Mouse (Mus musculus): ENCODE measurements at regions not wholly inside any gene's neighbourhood (a gene's known extent, or its start where the extent isn't known, plus 50 kb on each side); places are given as distances from the start of the nearest gene placed in this dataset.

- peak; percentile 15 for DNase-seq
Measured at GRCm38 (mm10) chr2:133020173-133020837, 74.6 kb upstream of the Fermt1 start.

DNA sequence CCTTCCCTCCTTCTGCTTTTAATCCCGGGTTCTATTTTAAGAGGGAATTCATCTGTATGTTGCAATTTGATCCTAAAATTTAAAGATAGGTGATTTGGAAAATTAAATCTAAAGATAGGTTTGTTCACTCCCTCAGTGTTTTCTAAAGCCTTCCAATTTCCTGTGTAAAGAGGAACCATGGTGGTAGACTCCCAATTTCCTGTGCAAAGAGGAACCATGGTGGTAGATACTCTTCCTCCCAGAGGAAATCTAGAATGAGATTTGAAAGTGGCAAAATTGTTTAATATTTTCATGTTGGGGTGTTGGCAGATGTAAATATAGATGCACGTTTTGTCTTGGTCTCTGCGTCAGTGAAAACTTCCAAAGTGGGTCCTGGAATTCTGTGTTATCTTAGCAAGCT, 75.5 kb upstream of the Fermt1 start:
- no peak for DNase-seq

GRCm38 (mm10) chr2:133027038-133027437, 81.3 kb upstream of the Fermt1 start:
- DNase-seq, result no peak

- DNase-seq, result no peak
Measured at GRCm38 (mm10) chr2:133035421-133035820, 89.7 kb upstream of the Fermt1 start.

DNA sequence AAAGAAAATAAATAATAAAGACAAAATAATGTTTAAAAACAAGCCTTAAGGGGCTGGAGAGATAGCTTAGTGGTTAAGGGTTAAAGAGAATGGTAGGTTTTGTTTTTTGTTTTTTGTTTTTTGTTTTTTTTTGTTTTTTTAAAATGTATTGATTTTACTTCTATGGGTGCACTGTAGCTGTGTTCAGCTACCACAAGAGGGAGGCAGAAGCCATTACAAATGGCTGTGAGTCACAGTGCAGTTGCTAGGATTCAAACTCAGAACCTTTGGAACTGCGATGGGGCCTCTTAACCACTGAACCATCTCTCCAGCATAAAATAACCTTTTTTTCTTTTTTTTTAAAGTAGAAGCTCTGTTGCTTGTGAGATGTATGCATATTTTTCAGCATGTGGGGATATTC, 95.0 kb upstream of the Fermt1 start:
- no peak for DNase-seq

GRCm38 (mm10) chr2:133077698-133078356, 132.1 kb upstream of the Fermt1 start:
- DNase-seq, result peak; percentile 3

- DNase-seq, result no peak
Measured at GRCm38 (mm10) chr2:133090976-133091375, 145.3 kb upstream of the Fermt1 start.

GRCm38 (mm10) chr2:133113642-133114041, 167.9 kb upstream of the Fermt1 start:
- peak; percentile 11 for DNase-seq

GRCm38 (mm10) chr2:133118651-133119050, 172.9 kb upstream of the Fermt1 start:
- DNase-seq, result no peak

GRCm38 (mm10) chr2:133125212-133125801, 179.6 kb upstream of the Fermt1 start:
- no peak for DNase-seq

DNA sequence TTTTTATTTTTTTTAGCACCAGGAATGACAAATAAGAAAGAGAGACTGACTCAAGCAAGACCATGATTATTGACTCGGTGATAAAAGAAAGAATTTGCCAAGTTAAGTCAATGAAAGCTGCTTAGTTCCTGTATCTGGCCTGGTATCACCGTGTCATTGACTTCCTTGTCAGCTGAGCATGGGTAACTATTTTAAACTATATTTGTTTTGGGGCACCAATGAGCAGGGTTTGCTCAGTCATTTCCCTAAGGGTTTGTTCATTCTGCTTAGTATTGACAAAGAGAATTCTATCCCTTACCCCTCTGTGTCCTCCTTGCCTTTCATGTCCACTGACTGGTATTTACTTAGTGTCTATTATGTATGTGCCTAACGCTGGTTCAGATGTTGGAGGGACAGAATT, 189.2 kb upstream of the Fermt1 start:
- no peak for DNase-seq

GRCm38 (mm10) chr2:133138877-133139276, 193.2 kb upstream of the Fermt1 start:
- DNase-seq, result no peak

GRCm38 (mm10) chr2:133141341-133142035, 195.8 kb upstream of the Fermt1 start:
- no peak for DNase-seq

DNA sequence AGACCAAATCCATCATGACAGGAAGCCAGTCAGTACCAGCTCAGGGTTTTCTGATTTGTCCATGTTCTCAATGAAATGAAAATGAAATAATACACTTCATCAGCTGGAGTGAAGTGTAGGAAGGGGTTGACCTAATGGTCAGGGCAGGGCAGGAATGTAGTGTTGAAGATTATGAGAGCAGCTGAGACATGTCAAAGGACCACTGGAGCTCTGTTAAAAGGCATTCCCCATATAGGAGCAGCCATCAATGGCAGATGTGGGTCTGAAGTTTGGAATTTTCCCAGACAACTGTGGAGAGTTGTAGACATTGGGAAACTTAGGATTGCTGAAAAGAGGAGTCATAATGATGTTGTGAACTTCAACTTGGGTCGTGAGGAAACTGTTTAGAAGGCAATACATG, 206.8 kb upstream of the Fermt1 start:
- DNase-seq, result no peak

- DNase-seq, result no peak
Measured at GRCm38 (mm10) chr2:133156537-133156936, 210.8 kb upstream of the Fermt1 start.

GRCm38 (mm10) chr2:133158206-133158605, 212.5 kb upstream of the Fermt1 start:
- DNase-seq, result no peak

DNA sequence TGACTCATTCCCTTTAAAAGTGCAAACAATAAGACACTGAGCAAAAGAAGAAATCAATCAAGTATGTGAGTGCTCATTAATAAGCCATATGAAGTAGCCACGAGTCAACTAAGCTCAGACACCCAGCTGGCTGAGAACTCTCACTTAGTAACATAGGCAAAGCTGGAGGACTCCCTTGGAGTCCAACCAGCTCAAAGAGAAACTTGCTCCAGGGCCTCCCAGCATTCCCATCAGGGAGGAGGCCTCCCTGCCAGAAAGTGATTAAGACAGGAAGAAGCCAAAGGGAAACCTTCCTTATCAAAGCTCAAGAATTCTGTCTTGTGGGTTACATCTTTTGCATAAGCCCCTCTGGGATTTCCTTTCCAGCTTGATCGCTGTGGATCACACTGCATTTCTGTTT, 213.7 kb upstream of the Fermt1 start:
- DNase-seq, result no peak

GRCm38 (mm10) chr2:133176411-133176810, 230.7 kb upstream of the Fermt1 start:
- no peak for DNase-seq

- DNase-seq, result no peak
Measured at GRCm38 (mm10) chr2:133181216-133181615, 235.5 kb upstream of the Fermt1 start.

DNA sequence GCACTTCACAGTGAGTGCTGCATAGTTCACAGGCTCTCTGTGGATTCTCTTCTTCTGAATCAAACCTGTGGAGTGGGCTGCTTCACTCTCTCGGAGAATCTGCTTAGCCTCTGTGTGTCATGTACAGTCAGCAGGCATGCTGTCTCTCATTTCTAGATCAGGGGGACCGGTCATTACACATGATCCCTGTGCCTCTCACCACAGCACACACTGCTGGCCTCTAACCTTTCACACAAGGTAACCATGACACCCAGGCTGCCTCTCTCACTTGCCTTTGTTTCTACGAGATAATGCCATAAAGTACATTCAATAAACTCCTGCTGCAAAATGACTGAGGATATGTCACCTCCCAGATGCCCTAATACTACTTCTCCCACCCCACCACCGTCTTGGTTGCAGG, 237.2 kb upstream of the Fermt1 start:
- DNase-seq, result no peak

GRCm38 (mm10) chr2:133204295-133204866, 258.7 kb upstream of the Fermt1 start:
- no peak for DNase-seq

DNA sequence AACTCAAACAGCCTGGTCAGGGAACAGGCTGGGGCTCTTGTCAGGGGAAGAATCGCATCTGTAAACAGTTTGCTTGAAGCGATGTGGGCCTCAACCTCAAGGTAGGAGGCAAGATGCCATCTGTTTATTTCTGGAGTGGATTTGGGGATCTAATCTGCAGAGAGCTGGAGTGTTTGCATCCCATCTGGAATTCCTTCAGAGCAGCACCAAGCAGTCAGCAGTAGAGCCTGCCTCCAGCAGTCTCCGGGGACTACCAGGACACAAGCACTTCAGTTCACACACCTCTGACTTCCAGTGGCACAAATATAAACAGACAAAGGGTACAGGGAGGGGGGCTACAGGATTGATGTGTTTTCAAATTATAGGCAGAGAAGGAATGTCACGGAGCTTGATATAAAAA, 262.8 kb upstream of the Fermt1 start:
- DNase-seq, result no peak

GRCm38 (mm10) chr2:133221762-133222556, 276.3 kb upstream of the Fermt1 start:
- no peak for DNase-seq

All from cerebellum, adult 11-12 months (tissue).